Mouse (Mus musculus): Measurements from ENCODE around the gene Gpr142. TPM values are rescaled to one million over a fixed set of nuclear protein-coding genes. Genes with fewer than 3 reads are reported as not detected.

The Gpr142 gene
- polyA plus RNA-seq, 1 experiment from 2014 or later: not detected

DNA sequence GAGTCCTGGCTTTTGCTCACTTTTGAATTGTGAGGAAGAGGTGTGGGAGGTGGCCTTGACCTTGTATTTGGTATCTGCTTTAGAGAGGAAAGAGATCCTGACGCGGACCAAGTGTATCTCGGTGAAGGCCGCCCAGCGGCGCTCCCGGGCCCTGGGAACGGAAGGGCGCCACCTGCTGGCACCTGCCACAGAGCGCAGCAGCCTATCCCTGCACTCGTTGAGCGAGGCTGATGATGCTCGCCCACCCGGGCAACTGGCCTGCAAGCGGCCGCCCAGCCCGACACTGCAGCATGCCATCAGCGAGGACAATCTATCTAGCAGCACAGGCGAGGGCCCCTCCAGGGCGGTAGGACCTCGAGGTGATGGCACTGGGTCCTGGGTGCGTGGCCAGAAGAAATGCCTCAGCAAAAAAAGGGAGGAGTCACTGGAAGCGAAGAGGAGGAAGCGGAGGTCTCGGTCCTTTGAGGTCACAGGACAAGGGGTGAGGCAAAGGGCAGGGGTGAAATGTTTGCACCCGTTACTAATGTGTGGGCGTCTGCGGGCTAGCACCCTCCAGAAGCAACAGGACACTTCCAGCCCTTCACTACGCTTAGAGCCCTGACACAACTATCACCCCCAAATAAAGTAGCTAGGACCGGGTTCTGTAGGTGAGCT, 9.5 kb upstream of the Gpr142 start:
- DNase-seq (ENCODE audit: low spot score) (peak; percentile 93), ATAC-seq (replicated peaks; ENCODE audit: low FRiP score, low TSS enrichment, low read depth) (peak; percentile 68)
- H3K4me2 ChIP-seq (ENCODE audit: low read length): no peak overlapping the region; the same call in 1 of the 2 replicates
- H3K36me3 ChIP-seq (ENCODE audit: control insufficient read depth, insufficient read depth, low read length): no peaks in the 10 kb centered on the region
- H3K4me1 ChIP-seq (replicated peaks; ENCODE audit: control insufficient read depth, insufficient read depth, low read length): peaks cover 13% of the 10 kb centered on the region
- peaks cover 95% of the 10 kb centered on the region for H3K27me3 ChIP-seq (replicated peaks; ENCODE audit: control insufficient read depth, insufficient read depth, low read length)
- H3K27ac ChIP-seq (ENCODE audit: low read depth): no peak overlapping the region
- H3K9me3 ChIP-seq (ENCODE audit: control insufficient read depth, low read length): no peaks in the 10 kb centered on the region
- WGBS: 8% methylated on average over 30 of the region's 30 CpGs
- H3K4me3 ChIP-seq (ENCODE audit: low read depth, low read length): no peak overlapping the region
- H3K9ac ChIP-seq (ENCODE audit: low read length): no peak overlapping the region

DNA sequence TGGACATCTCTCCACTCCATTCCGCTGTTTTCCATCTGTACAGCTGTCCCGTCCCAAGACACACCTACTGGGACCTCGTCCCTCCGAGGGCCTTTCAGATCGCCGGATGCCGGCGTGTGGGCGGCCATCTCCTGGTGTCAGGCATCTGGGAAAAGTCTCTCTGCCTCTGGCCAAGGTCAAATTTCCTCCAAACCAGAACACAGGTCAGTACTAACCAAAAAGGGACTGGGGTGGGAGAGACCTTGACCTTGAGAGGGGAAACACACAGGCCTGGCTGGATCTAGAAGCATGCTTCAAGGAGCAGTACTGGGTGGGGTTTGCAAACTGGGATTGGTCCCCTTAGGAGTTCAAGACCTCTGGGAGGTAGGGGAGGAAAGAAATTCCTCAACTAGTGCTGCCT, 9.0 kb upstream of the Gpr142 start:
- ATAC-seq (replicated peaks; ENCODE audit: low FRiP score, low TSS enrichment, low read depth) (no peak), DNase-seq (ENCODE audit: low spot score) (no peak)
- Histone ChIP-seq H3K4me2 (ENCODE audit: low read length) (no peak overlapping the region), H3K9me3 (ENCODE audit: control insufficient read depth, low read length) (no peaks in the 10 kb centered on the region), H3K9ac (ENCODE audit: low read length) (no peak overlapping the region), H3K27me3 (replicated peaks; ENCODE audit: control insufficient read depth, insufficient read depth, low read length) (peaks cover 93% of the 10 kb centered on the region), H3K4me3 (ENCODE audit: low read depth, low read length) (no peak overlapping the region), H3K27ac (ENCODE audit: low read depth) (no peak overlapping the region), H3K36me3 (ENCODE audit: control insufficient read depth, insufficient read depth, low read length) (no peaks in the 10 kb centered on the region), H3K4me1 (replicated peaks; ENCODE audit: control insufficient read depth, insufficient read depth, low read length) (peaks cover 13% of the 10 kb centered on the region)
- WGBS: 57% methylated on average over 9 of the region's 9 CpGs

DNA sequence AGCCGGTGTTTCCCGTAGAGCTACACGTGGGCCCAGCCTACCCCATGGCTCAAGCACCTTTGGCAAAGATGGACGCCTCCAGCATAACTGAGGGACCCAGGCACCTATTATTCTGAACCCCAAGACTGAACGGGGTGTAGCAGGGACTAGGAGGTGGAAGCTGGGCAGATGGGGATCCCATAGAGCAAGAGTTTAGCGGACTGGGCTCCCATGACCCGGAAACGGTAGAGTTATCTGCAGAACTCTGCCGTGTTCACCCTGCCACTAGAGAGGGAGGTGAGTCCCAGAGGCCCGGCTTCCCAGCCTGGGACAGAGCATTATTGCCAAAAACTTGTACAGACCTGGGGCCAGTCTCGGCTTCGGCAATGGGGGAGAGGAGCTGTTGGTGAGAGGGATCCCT, 8.6 kb upstream of the Gpr142 start:
- DNase-seq (ENCODE audit: low spot score): no peak
- Histone ChIP-seq H3K4me1 (replicated peaks; ENCODE audit: control insufficient read depth, insufficient read depth, low read length) (peaks cover 17% of the 10 kb centered on the region), H3K27me3 (replicated peaks; ENCODE audit: control insufficient read depth, insufficient read depth, low read length) (peaks cover 88% of the 10 kb centered on the region)

DNA sequence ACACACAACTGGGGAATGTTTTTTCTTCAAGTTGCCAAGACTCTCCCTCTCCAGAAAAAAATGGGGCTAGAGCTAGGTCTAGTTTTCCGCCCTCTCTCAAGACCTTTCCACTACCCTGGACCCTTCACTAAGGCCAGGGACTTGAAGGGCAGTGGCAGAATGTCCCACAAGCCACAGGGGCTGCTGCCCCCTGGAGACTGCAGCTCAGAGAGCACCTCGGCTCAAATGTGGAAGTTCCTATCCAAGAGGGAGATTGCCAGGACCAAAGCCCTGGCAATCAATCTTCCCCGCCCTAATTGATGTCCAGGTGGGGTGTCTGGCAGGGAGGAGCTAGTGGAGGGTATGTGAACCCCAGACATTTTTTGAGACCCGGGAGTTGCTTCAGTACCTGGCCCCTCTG, 7.9 kb upstream of the Gpr142 start:
- ATAC-seq (replicated peaks; ENCODE audit: low FRiP score, low TSS enrichment, low read depth) (no peak), DNase-seq (ENCODE audit: low spot score) (no peak)
- H3K36me3 ChIP-seq (ENCODE audit: control insufficient read depth, insufficient read depth, low read length): no peaks in the 10 kb centered on the region
- no peaks in the 10 kb centered on the region for H3K9me3 ChIP-seq (ENCODE audit: control insufficient read depth, low read length)
- peaks cover 82% of the 10 kb centered on the region for H3K27me3 ChIP-seq (replicated peaks; ENCODE audit: control insufficient read depth, insufficient read depth, low read length)
- peaks cover 22% of the 10 kb centered on the region for H3K4me1 ChIP-seq (replicated peaks; ENCODE audit: control insufficient read depth, insufficient read depth, low read length)
- no peak overlapping the region for H3K9ac ChIP-seq (ENCODE audit: low read length)
- 22% methylated on average over 4 of the region's 4 CpGs for WGBS
- H3K4me2 ChIP-seq (ENCODE audit: low read length): no peak overlapping the region
- H3K27ac ChIP-seq (ENCODE audit: low read depth): no peak overlapping the region
- H3K4me3 ChIP-seq (ENCODE audit: low read depth, low read length): no peak overlapping the region

More for the DNA sequence above, 8.6 kb upstream of the Gpr142 start:
- WGBS: 66% methylated on average over 12 of the region's 12 CpGs
- H3K36me3 ChIP-seq (ENCODE audit: control insufficient read depth, insufficient read depth, low read length): no peaks in the 10 kb centered on the region
- H3K9me3 ChIP-seq (ENCODE audit: control insufficient read depth, low read length): no peaks in the 10 kb centered on the region
- no peak overlapping the region for H3K27ac ChIP-seq (ENCODE audit: low read depth)
- no peak overlapping the region for H3K4me3 ChIP-seq (ENCODE audit: low read depth, low read length)
- H3K4me2 ChIP-seq (ENCODE audit: low read length): no peak overlapping the region
- ATAC-seq (replicated peaks; ENCODE audit: low FRiP score, low TSS enrichment, low read depth): no peak
- no peak overlapping the region for H3K9ac ChIP-seq (ENCODE audit: low read length)

DNA sequence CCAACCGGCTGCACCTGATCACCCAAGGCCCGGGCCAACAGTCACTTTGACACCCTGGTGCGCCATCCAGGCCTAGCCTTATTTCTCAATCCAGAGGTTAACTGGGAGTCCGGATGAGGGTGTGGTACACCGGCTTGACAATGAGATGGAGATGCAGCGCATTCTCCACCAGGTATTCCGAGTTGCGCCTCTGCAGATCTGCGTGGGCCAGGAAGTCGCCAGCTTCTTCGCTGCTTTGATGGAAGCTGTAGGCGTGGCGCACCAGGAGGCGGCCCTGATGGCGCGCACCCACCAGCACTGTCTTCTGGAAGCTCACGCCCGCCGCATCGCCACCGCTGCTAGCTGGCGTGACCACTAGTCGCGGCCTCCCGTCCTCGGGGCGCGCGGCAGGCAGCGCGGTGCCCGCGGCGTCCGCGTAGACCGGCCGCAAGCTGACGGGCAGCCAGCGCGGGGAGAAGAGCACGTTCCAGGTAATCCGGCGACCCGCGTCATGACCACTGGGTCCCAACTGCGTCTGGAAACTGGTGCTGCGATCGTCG, 7.3 kb upstream of the Gpr142 start:
- Histone ChIP-seq H3K27ac (ENCODE audit: low read depth) (no peak overlapping the region), H3K4me2 (ENCODE audit: low read length) (peak overlapping the region; percentile 80), H3K27me3 (replicated peaks; ENCODE audit: control insufficient read depth, insufficient read depth, low read length) (peaks cover 76% of the 10 kb centered on the region), H3K9ac (ENCODE audit: low read length) (no peak overlapping the region; the same call in 1 of the 2 replicates), H3K36me3 (ENCODE audit: control insufficient read depth, insufficient read depth, low read length) (no peaks in the 10 kb centered on the region), H3K4me3 (ENCODE audit: low read depth, low read length) (peak overlapping the region; percentile 41), H3K4me1 (replicated peaks; ENCODE audit: control insufficient read depth, insufficient read depth, low read length) (peaks cover 26% of the 10 kb centered on the region), H3K9me3 (ENCODE audit: control insufficient read depth, low read length) (no peaks in the 10 kb centered on the region)
- DNase-seq (ENCODE audit: low spot score) (peak; percentile 63), ATAC-seq (replicated peaks; ENCODE audit: low FRiP score, low TSS enrichment, low read depth) (no peak)
- WGBS: 3% methylated on average over 48 of the region's 50 CpGs

DNA sequence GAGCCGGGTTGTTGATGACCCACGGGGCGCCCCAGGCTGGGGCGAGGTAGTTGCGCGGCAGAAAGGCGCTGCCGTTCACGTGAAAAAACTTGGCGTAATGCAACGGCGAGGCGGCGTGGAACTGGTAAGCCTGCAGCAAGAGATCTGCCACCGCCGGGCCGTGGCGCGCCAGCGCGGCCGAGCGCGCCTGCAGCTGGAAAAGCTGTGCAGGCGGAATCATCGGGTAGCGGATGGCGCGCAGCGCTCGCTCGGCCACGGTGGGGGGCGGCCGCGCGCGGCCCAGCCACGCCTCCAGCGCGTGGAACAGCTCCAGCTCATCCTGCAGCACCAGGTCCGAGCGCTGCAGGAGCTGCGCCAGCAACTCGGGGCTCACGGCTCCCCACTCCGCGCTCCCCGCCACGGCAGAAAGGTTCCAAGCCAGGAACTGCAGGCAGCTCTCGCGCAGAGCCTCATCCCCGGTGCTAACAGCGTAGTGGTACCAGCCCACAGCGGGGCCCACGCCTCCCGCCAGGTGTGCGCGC, 6.8 kb upstream of the Gpr142 start:
- Histone ChIP-seq H3K27ac (ENCODE audit: low read depth) (no peak overlapping the region), H3K4me2 (ENCODE audit: low read length) (peak overlapping the region; percentile 80), H3K4me3 (ENCODE audit: low read depth, low read length) (peak overlapping the region; percentile 41), H3K9ac (ENCODE audit: low read length) (no peak overlapping the region; the same call in 1 of the 2 replicates), H3K4me1 (replicated peaks; ENCODE audit: control insufficient read depth, insufficient read depth, low read length) (peaks cover 26% of the 10 kb centered on the region), H3K9me3 (ENCODE audit: control insufficient read depth, low read length) (no peaks in the 10 kb centered on the region), H3K36me3 (ENCODE audit: control insufficient read depth, insufficient read depth, low read length) (no peaks in the 10 kb centered on the region), H3K27me3 (replicated peaks; ENCODE audit: control insufficient read depth, insufficient read depth, low read length) (peaks cover 73% of the 10 kb centered on the region)
- DNase-seq (ENCODE audit: low spot score) (no peak), ATAC-seq (replicated peaks; ENCODE audit: low FRiP score, low TSS enrichment, low read depth) (no peak; the same call in 1 of the 2 replicates)
- WGBS: under 1% methylated on average over 55 of the region's 59 CpGs

DNA sequence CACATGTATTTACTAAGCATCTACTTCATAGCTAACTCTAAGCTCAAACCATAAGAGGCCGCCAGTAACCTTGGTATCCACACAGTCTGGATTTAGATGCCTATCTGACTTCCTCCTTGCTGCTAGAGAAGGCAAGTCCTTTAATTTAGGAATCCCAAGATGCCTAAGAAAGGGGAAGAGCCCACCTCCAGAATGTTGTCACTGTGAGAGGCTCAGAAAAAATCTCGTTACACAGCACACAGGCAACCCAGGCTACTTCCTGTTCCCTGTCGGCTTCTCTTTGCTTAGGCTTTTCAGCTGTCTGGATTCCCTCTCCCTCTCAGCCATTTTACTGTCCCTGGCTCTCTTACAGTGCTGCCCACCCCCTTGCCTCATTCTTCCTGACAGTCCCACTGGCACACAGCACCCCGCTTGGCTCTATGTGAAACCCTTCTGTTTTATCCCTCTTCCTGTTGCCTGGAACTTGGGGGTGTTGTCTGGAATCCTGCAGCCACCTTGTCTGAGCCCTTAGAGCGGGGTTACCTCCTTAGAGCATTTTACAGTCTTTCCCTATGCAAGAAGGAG, 5.7 kb upstream of the Gpr142 start:
- H3K9me3 ChIP-seq (ENCODE audit: control insufficient read depth, low read length): no peaks in the 10 kb centered on the region
- peaks cover 26% of the 10 kb centered on the region for H3K4me1 ChIP-seq (replicated peaks; ENCODE audit: control insufficient read depth, insufficient read depth, low read length)
- WGBS: 58% methylated on average over 5 of the region's 5 CpGs
- no peak overlapping the region for H3K27ac ChIP-seq (ENCODE audit: low read depth)
- H3K4me3 ChIP-seq (ENCODE audit: low read depth, low read length): no peak overlapping the region
- ATAC-seq (replicated peaks; ENCODE audit: low FRiP score, low TSS enrichment, low read depth): no peak
- DNase-seq (ENCODE audit: low spot score): no peak
- peaks cover 63% of the 10 kb centered on the region for H3K27me3 ChIP-seq (replicated peaks; ENCODE audit: control insufficient read depth, insufficient read depth, low read length)
- no peak overlapping the region for H3K9ac ChIP-seq (ENCODE audit: low read length)
- no peaks in the 10 kb centered on the region for H3K36me3 ChIP-seq (ENCODE audit: control insufficient read depth, insufficient read depth, low read length)
- H3K4me2 ChIP-seq (ENCODE audit: low read length): no peak overlapping the region

DNA sequence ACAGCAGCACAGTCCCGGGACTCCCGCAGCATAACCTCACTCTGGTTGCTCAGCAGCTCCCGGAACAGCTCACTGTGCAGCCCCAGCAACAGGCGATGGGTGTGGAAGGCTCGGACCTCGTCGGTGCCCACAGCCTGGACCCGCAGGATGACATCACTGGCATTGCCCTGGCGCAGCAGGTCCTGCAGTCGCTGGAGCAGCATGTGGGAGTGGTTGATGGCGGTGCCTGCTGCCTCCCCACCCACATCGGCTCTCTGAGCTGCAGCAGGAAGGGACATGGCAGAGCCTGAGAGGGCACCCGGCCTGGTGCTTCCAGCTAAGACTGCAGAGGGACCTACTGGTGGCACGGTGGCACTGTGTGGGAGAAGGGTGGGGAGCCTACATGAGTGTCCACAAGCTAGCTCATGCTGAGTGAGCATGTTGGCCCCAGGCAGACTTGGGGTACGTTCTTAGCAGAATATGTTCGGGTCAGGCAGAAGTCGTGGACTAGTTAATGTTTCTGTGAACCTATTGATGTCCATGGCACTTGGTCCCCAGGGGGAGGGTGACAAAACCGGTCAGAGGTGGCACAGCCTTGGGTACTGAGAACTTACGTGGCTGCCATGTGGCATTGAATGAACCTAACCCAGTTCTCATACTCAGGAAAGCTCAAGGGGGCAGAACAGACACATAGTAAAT, 4.7 kb upstream of the Gpr142 start:
- Histone ChIP-seq H3K27me3 (replicated peaks; ENCODE audit: control insufficient read depth, insufficient read depth, low read length) (peaks cover 53% of the 10 kb centered on the region), H3K4me1 (replicated peaks; ENCODE audit: control insufficient read depth, insufficient read depth, low read length) (peaks cover 26% of the 10 kb centered on the region), H3K36me3 (ENCODE audit: control insufficient read depth, insufficient read depth, low read length) (no peaks in the 10 kb centered on the region), H3K4me3 (ENCODE audit: low read depth, low read length) (no peak overlapping the region), H3K27ac (ENCODE audit: low read depth) (no peak overlapping the region), H3K9me3 (ENCODE audit: control insufficient read depth, low read length) (no peaks in the 10 kb centered on the region), H3K9ac (ENCODE audit: low read length) (no peak overlapping the region), H3K4me2 (ENCODE audit: low read length) (no peak overlapping the region)
- WGBS: 70% methylated on average over 19 of the region's 19 CpGs
- ATAC-seq (replicated peaks; ENCODE audit: low FRiP score, low TSS enrichment, low read depth) (no peak), DNase-seq (ENCODE audit: low spot score) (no peak)

All from intestine, embryonic 14.5 days (tissue).